ENCODE assay signal across 21 mouse cellular contexts in genomic region chr10:108652831-108653230, GRCm38 (mm10). TPM values are rescaled to one million over a fixed set of nuclear protein-coding genes. Genes with fewer than 3 reads are reported as not detected.
"Had no signal": no experiment of that assay in that cellular context is flagged by ENCODE, and none has a peak within 500 bp of the region (broad histone marks: within the 10 kb centered on the region; RNA-seq: fewer than 3 reads in every experiment).

No protein-coding gene starts in this region.

- H3K4me3 ChIP-seq: intestine, embryonic 15.5 days; limb, embryonic 12.5 days; liver, embryonic 13.5 days; lung, embryonic 15.5 days; megakaryocyte, embryonic 14.5 days; midbrain, embryonic 15.5 days; neural tube, embryonic 12.5 days; stomach, embryonic 15.5 days had no signal

- H3K36me3 ChIP-seq: intestine, embryonic 15.5 days; limb, embryonic 12.5 days; liver, embryonic 13.5 days; lung, embryonic 15.5 days; midbrain, embryonic 15.5 days; neural tube, embryonic 12.5 days; stomach, embryonic 15.5 days had no signal

- DNase-seq: kidney, adult 2 months; kidney, postnatal 25 days; liver; liver, embryonic 13.5 days; liver, postnatal 0 days; lung, postnatal 14 days; right cerebral cortex, postnatal 14 days; thymus, adult 2 months; thymus, postnatal 25 days had no signal

- ATAC-seq: intestine, embryonic 15.5 days; liver, postnatal 0 days; midbrain, embryonic 15.5 days had no signal

- H3K9me3 ChIP-seq: intestine, embryonic 15.5 days; limb, embryonic 12.5 days; liver, embryonic 13.5 days; lung, embryonic 15.5 days; midbrain, embryonic 15.5 days; neural tube, embryonic 12.5 days; stomach, embryonic 15.5 days had no signal

- H3K27me3 ChIP-seq: intestine, embryonic 15.5 days; limb, embryonic 12.5 days; liver, embryonic 13.5 days; lung, embryonic 15.5 days; megakaryocyte, embryonic 14.5 days; midbrain, embryonic 15.5 days; neural tube, embryonic 12.5 days; stomach, embryonic 15.5 days had no signal

- H3K27ac ChIP-seq: intestine, embryonic 15.5 days; limb, embryonic 12.5 days; liver, embryonic 13.5 days; lung, embryonic 15.5 days; macrophage; midbrain, embryonic 15.5 days; neural tube, embryonic 12.5 days; stomach, embryonic 15.5 days had no signal

- H3K4me2 ChIP-seq: intestine, embryonic 15.5 days; limb, embryonic 12.5 days; liver, embryonic 13.5 days; lung, embryonic 15.5 days; midbrain, embryonic 11.5 days; midbrain, embryonic 15.5 days; neural tube, embryonic 12.5 days; stomach, embryonic 15.5 days had no signal

- H3K4me1 ChIP-seq: intestine, embryonic 15.5 days; limb, embryonic 12.5 days; liver, embryonic 13.5 days; megakaryocyte, embryonic 14.5 days; neural tube, embryonic 12.5 days; stomach, embryonic 15.5 days had no signal

- H3K9ac ChIP-seq: intestine, embryonic 15.5 days; limb, embryonic 12.5 days; liver, embryonic 13.5 days; liver, postnatal 0 days; lung, embryonic 15.5 days; midbrain, embryonic 15.5 days; neural tube, embryonic 12.5 days; stomach, embryonic 15.5 days had no signal

RNA-seq across cellular contexts. Expression of gene Gm5136, which starts 47.1 kb away (rescaled TPM):
- total RNA-seq: monocyte, adult 5-6 weeks; neutrophil, adult 5-6 weeks had no signal
- polyA plus RNA-seq: intestine, embryonic 15.5 days; kidney, adult 2 months; limb, embryonic 12.5 days; liver, embryonic 13.5 days; liver, postnatal 0 days; lung, embryonic 15.5 days; macrophage; spleen, adult 2 months; stomach, embryonic 15.5 days; thymus, adult 2 months had no signal
